Mouse (Mus musculus) layer of hippocampus, postnatal 10 days (tissue): Measurements from ENCODE around the gene Plcd1. TPM values are rescaled to one million over a fixed set of nuclear protein-coding genes. Genes with fewer than 3 reads are reported as not detected.
A peak's percentile ranks its signal among the peaks of the same experiment; 100 is the strongest.

Experiments used
- DNase-seq, 2 experiments: peaks; one replicate each; pipeline ENCODE4 v3.0.0; 2021; ENCODE audit warnings: low spot score in 2 of 2
- microRNA-seq, 2 experiments: library from miRNA; unstranded; fragments of <30 nt; microRNA quantifications; one replicate each; pipeline ENCODE4 v1.2.0; 2021
- total RNA-seq, 2 experiments: library from RNA; stranded (reverse); gene quantifications; 2 replicates each; pipeline ENCODE4 v1.2.3; 2021

Plcd1 gene
- total RNA-seq, 2 experiments from 2014 or later, result 10.8 to 12.1 TPM

DNA sequence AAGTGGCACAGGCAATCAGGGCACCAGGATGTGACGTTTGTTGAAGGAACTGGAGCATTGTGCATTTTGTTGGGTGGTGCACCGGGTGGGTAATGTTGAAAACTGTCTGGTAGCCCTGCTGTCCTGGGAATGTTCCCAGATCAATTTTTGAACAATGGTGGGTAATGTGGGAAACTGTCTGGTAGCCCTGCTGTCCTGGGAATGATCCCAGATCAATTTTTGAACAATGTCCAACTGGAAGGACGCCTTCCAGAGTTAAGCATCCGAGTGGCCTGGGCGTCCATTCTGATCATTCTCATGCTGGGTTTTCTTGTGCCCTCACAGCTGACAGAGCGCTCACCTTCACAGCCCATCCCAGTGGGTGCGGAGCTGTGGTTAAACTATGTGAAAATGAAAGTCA, 66.0 kb downstream of the Plcd1 start:
- DNase-seq, result peak; percentile 53 to 54

GRCm38 (mm10) chr9:119025832-119026331, 67.4 kb downstream of the Plcd1 start:
- no peak for DNase-seq

- no peak for DNase-seq
Observed at GRCm38 (mm10) chr9:119025263-119025662, 68.0 kb downstream of the Plcd1 start.

DNA sequence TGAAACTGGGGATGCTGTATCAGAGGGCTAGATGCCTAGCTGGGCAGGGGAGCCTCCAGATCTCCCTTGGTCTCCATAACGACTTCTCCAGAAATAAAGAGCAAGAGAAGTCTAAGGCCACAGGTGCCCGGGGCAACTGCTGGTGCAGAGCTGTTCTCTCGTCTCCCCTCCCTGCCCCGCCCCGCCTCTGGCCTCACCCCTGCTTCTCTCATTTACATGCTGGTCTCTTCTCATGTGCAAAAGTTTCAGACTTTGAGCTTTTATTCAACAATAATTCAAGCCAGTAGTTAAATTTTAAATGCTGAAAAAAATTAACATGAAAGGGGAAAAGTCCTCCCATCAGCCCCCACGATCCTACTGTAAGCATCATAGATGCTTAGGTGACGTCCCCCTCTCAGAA, 71.6 kb downstream of the Plcd1 start:
- no peak for DNase-seq

Small RNAs within 50 kb of the gene (microRNA-seq; reads per million reads assigned to microRNA genes)
- 6.0 to 10.0 reads per million in 2 experiments for gene Mir26a-1

Other genes with a start within 250 kb of the Plcd1 start
- gene Ctdspl, start 167.0 kb downstream of the Plcd1 start, total RNA-seq, result 10 to 100 TPM; 17.0 to 19.0 TPM
- gene Vill, start 40.7 kb downstream of the Plcd1 start, total RNA-seq, result 1 to 10 TPM in 1 of 2 experiments, under 1 TPM in 1; 0.78 to 1.3 TPM
- gene Dlec1, start 9.0 kb upstream of the Plcd1 start, total RNA-seq, result 1 to 10 TPM; 1.8 to 2.7 TPM
- 1 to 10 TPM; 2.1 to 2.5 TPM for gene Acaa1b, start 63.6 kb upstream of the Plcd1 start, total RNA-seq
- not detected for gene Gm47289, start 65.7 kb upstream of the Plcd1 start, total RNA-seq
- not detected for gene Slc22a13, start 115.6 kb upstream of the Plcd1 start, total RNA-seq
- gene Oxsr1, start 228.9 kb upstream of the Plcd1 start, total RNA-seq, result 10 to 100 TPM; 37.1 to 41.5 TPM
- 10 to 100 TPM; 66.2 to 79.4 TPM for gene Acaa1a, start 246.2 kb upstream of the Plcd1 start, total RNA-seq
- 1 to 10 TPM; 5.2 to 5.9 TPM for gene Myd88, start 247.9 kb upstream of the Plcd1 start, total RNA-seq